Mouse (Mus musculus) liver, postnatal 0 days (tissue): ENCODE data around the gene Tacc2.

ENCODE experiments used
- CTCF ChIP-seq: sonication (generic); IDR thresholded peaks from 2 replicates; pipeline ENCODE4 v1.5.1; 2016; ENCODE audit warnings: antibody characterized with exemption, low read depth
- EP300 ChIP-seq: IDR thresholded peaks from 2 replicates; pipeline ENCODE4 v1.6.1; 2016; ENCODE audit warnings: antibody characterized with exemption, low read depth, mild to moderate bottlenecking

- TF ChIP-seq CTCF (no peak), EP300 (no peak)
Observed at GRCm38 (mm10) chr7:130636902-130637301, 59.7 kb downstream of the Tacc2 start.
